Mouse (Mus musculus): Measurements from ENCODE around the gene Mindy4.

- no peak for TF ChIP-seq NELFE (IDR thresholded peaks at IDR 0.05; ENCODE audit: low read depth, low read length)
- no peak for TF ChIP-seq CHD1 (IDR thresholded peaks at IDR 0.05; ENCODE audit: low read depth, low read length)
Measured at GRCm38 (mm10) chr6:55282348-55282747, 79.2 kb downstream of the Mindy4 start.

All from MEL (cell line).